Mouse (Mus musculus) gonadal fat pad, adult 2 months (tissue): Measurements from ENCODE around the gene Gm7168. TPM values are rescaled to one million over a fixed set of nuclear protein-coding genes. Genes with fewer than 3 reads are reported as not detected.
"Not testable (repeated sequence)": the region's sequence is repeated elsewhere in the genome, so short reads cannot be mapped to it uniquely, and the experiment has no call there.

Experiments
- DNase-seq: peaks from one replicate; pipeline ENCODE4 v3.0.0-alpha.2; 2012; ENCODE audit warnings: low read depth
- polyA plus RNA-seq: library from polyadenylated mRNA; depleted of rRNA; stranded (reverse); fragments of >200 nt; gene quantifications from 2 replicates; pipeline ENCODE4 v1.2.3, GENCODE M21; 2012; rRNA removed

The Gm7168 gene
- polyA plus RNA-seq, 1 experiment, result not detected

DNA sequence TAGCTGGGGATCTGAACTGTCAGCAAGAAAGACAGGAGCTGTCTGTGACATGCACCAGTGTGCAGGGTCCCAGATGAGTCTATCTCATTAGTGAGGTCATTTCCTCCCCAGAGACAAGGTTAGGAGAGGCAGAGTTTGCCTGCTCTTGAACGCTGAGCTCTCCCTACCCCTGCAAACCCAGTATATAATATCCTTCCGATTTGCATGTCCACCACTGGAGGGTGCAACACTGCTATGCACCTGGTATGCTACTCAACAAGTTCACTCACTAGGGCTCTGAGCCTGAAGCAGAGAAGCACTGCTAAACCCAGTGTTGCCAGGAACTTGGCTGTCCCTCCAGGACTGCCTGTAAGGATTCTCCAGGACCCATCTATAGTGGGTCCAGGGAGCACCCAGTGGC is 45.3 kb downstream of the Gm7168 start:
- DNase-seq, result not testable (repeated sequence)

Other genes with a start within 250 kb of the Gm7168 start
- 59.9 and 61.3 TPM in 2 replicates for gene Afdn, start 187.8 kb upstream of the Gm7168 start, polyA plus RNA-seq
- gene Tcte2, start 186.5 kb upstream of the Gm7168 start, polyA plus RNA-seq, result 3.7 and 4.7 TPM in 2 replicates
- 0.23 TPM in 1 of 2 replicates, not detected in the other for gene Gm7356, start 55.3 kb downstream of the Gm7168 start, polyA plus RNA-seq
- not detected in 2 replicates for gene Gm7358, start 111.2 kb downstream of the Gm7168 start, polyA plus RNA-seq